23 mouse cellular contexts compared by ENCODE assay signal in the genomic region with DNA sequence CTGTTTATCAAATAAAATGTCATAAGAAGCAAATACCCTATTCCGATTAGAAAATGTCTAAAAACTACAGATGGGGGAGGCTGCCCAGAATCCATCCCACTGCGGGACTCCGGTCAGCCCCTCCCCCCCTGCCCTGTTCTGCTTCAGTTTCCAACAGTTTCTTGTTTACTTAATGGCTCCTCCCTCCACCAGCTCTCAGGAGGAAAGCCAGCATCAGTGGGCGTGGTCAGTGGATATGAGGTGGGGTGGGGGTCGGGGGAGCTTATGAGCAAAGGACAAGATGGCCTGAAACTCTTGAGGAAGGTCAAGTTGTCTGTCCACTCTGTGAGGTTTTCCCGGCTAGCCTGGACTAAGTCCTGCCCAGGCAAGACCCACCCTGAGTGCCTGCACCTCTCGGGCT. TPM values are rescaled to one million over a fixed set of nuclear protein-coding genes. Genes with fewer than 3 reads are reported as not detected.
A peak's percentile ranks its signal among the peaks of the same experiment; 100 is the strongest.
DNase-seq lines count a peak whose midpoint lies in the region; TF ChIP-seq lines count a peak whose summit lies in the region.
"Had no signal": no experiment of that assay in that cellular context is flagged by ENCODE, and none has a peak within 500 bp of the region (broad histone marks: within the 10 kb centered on the region; RNA-seq: fewer than 3 reads in every experiment).

No protein-coding gene starts in this region.

- no peak overlapping the region for H3K4me3 ChIP-seq in heart, embryonic 10.5 days
- H3K4me3 ChIP-seq in left cerebral cortex, adult 2 months, result no peak overlapping the region
- no peak overlapping the region for H3K4me3 ChIP-seq in limb, embryonic 10.5 days
- H3K4me3 ChIP-seq: hindbrain, embryonic 13.5 days; limb, embryonic 15.5 days; liver, embryonic 15.5 days; myocyte had no signal

- peaks cover 34% of the 10 kb centered on the region for H3K36me3 ChIP-seq in heart, embryonic 10.5 days
- peaks cover 33% of the 10 kb centered on the region for H3K36me3 ChIP-seq in limb, embryonic 10.5 days

- peaks cover 24% of the 10 kb centered on the region for H3K27me3 ChIP-seq in heart, embryonic 10.5 days (ENCODE audit: insufficient read depth, poor library complexity, severe bottlenecking)
- 0 out of 2 replicates have a peak, but pooled peaks cover under 1% of the 10 kb centered on the region for H3K27me3 ChIP-seq in limb, embryonic 10.5 days (ENCODE audit: low read depth, poor library complexity, severe bottlenecking)
- H3K27me3 ChIP-seq: CH12.LX; limb, embryonic 15.5 days; liver, embryonic 15.5 days had no signal

- WGBS in heart, embryonic 10.5 days, result 36% methylated on average over 7 of the region's 7 CpGs
- 56% methylated on average over 7 of the region's 7 CpGs for WGBS in limb, embryonic 10.5 days

- DNase-seq in heart, embryonic 10.5 days (ENCODE audit: low spot score), result no peak
- DNase-seq in heart, postnatal 25 days (ENCODE audit: low spot score), result no peak
- no peak for DNase-seq in left cerebral cortex, adult 2 months (ENCODE audit: extremely low spot score in 1 of 2, low spot score in 2 of 2)
- no peak for DNase-seq in left cerebral cortex, adult 8-10 months (ENCODE audit: low spot score in 2 of 2)
- DNase-seq in R1 (ENCODE audit: low read depth, low spot score), result peak; percentile 73
- DNase-seq in limb, embryonic 10.5 days (ENCODE audit: low spot score), result no peak
- DNase-seq in natural killer cell, adult 2 months (ENCODE audit: low spot score in 2 of 2), result no peak
- no peak for DNase-seq in right cerebral cortex, adult 2 months (ENCODE audit: low spot score in 2 of 2)
- DNase-seq: adrenal gland, postnatal 14 days; cerebellum, postnatal 14 days; heart, postnatal 10 days; kidney, postnatal 10 days; layer of hippocampus, adult 9-11 months; midbrain, embryonic 14.5 days; right cerebral cortex, postnatal 4 days; thymus, postnatal 25 days had no signal

- peak overlapping the region; percentile 9; the same call in 1 of the 2 replicates for H3K27ac ChIP-seq in heart, embryonic 10.5 days
- H3K27ac ChIP-seq in left cerebral cortex, adult 2 months, result peak overlapping the region; percentile 15; the same call in 1 of the 2 replicates
- 0 out of 2 replicates have a peak overlapping the region, but pooled peaks have one; percentile 7 for H3K27ac ChIP-seq in limb, embryonic 10.5 days
- H3K27ac ChIP-seq: hindbrain, embryonic 13.5 days; limb, embryonic 15.5 days; liver, embryonic 15.5 days had no signal

- no peaks in the 10 kb centered on the region for H3K9me3 ChIP-seq in heart, embryonic 10.5 days
- H3K9me3 ChIP-seq in limb, embryonic 10.5 days (replicated peaks), result 0 out of 2 replicates have a peak, but pooled peaks cover 3% of the 10 kb centered on the region
- H3K9me3 ChIP-seq: hindbrain, embryonic 13.5 days; limb, embryonic 15.5 days; liver, embryonic 15.5 days; megakaryocyte, embryonic 14.5 days had no signal

- peaks cover 47% of the 10 kb centered on the region for H3K4me1 ChIP-seq in heart, embryonic 10.5 days
- peaks cover 48% of the 10 kb centered on the region for H3K4me1 ChIP-seq in limb, embryonic 10.5 days
- H3K4me1 ChIP-seq: hindbrain, embryonic 13.5 days; liver, embryonic 15.5 days had no signal

- no peak for TF ChIP-seq CTCF in left cerebral cortex, adult 2 months (IDR thresholded peaks at IDR 0.05)

- intact Hi-C loops in heart, postnatal 25 days (cut with DNase I), result no loop called here
- intact Hi-C loops in left cerebral cortex, adult 2 months (cut with DNase I), result no loop called here

RNA-seq across cellular contexts. Expression of gene Ykt6, which starts 17.7 kb away (rescaled TPM):
- polyA plus RNA-seq in heart, embryonic 10.5 days (2016; fragmentation: Nextera tagmentation; extraction: Ambion mirVana), result 48.1 and 56.7 TPM in 2 replicates
- 10 to 100 TPM; 60.9 to 64.9 TPM for total RNA-seq in heart, postnatal 25 days (2021)
- 10 to 100 TPM; 75.8 to 79.8 TPM for total RNA-seq in left cerebral cortex, adult 2 months (2021)
- 10 to 100 TPM; 77.3 to 84.9 (median 82.7) TPM for total RNA-seq in left cerebral cortex, adult 8-10 months (2022)
- 55.5 and 65.5 TPM in 2 replicates for polyA plus RNA-seq in limb, embryonic 10.5 days (2016; fragmentation: Nextera tagmentation; extraction: Ambion mirVana)

RNA-seq across cellular contexts. Expression of gene Gck, which starts 23.3 kb away (rescaled TPM):
- polyA plus RNA-seq in heart, embryonic 10.5 days (2016; fragmentation: Nextera tagmentation; extraction: Ambion mirVana), result 2.1 and 2.6 TPM in 2 replicates
- total RNA-seq in heart, postnatal 25 days (2021), result 1 to 10 TPM; 7.4 to 9.4 TPM
- 1 to 10 TPM; 1.7 to 2.4 TPM for total RNA-seq in left cerebral cortex, adult 2 months (2021)
- total RNA-seq in left cerebral cortex, adult 8-10 months (2022), result 1 to 10 TPM in 3 of 4 experiments, under 1 TPM in 1; 0.81 to 2.3 (median 1.2) TPM
- 0.55 and 1.3 TPM in 2 replicates for polyA plus RNA-seq in limb, embryonic 10.5 days (2016; fragmentation: Nextera tagmentation; extraction: Ambion mirVana)
- polyA plus RNA-seq: inflammation-experienced regulatory T-cells, adult 6 months had no signal
